Mouse (Mus musculus): ENCODE data around the gene Fbxo5. TPM values are rescaled to one million over a fixed set of nuclear protein-coding genes. Genes with fewer than 3 reads are reported as not detected.

Gene Fbxo5
- polyA plus RNA-seq (2012; rRNA removed; ENCODE audit: low replicate concordance): 1.1 and 1.5 TPM in 2 replicates

DNA sequence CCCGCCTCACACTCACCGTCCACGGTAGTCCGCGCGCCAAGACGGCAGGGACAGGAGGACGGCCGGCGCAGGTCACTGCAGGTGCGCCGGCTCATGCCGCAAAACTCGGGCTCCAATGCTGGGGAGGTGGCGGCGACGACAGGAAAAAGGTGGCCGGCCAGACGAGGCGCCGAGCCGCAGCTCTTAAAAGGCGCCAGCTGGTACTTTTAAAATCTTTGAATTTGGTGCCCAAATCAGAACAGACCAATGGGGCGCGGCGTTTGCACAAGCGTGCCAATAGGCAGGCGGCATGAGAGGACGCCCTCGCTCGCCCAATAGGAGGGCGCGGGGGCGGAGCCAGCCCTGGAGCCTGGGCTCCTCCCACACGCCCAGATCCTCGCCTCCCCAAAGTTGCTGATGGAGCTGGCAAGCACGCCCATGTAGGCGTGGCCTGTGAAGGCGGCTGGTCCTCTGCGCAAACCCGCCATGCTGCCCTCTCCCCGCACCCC lies at the start of gene Fbxo5:
Gene Fbxo5, minus strand, starts transcription at position 358 of the 488 bp plus-strand sequence.

DNA sequence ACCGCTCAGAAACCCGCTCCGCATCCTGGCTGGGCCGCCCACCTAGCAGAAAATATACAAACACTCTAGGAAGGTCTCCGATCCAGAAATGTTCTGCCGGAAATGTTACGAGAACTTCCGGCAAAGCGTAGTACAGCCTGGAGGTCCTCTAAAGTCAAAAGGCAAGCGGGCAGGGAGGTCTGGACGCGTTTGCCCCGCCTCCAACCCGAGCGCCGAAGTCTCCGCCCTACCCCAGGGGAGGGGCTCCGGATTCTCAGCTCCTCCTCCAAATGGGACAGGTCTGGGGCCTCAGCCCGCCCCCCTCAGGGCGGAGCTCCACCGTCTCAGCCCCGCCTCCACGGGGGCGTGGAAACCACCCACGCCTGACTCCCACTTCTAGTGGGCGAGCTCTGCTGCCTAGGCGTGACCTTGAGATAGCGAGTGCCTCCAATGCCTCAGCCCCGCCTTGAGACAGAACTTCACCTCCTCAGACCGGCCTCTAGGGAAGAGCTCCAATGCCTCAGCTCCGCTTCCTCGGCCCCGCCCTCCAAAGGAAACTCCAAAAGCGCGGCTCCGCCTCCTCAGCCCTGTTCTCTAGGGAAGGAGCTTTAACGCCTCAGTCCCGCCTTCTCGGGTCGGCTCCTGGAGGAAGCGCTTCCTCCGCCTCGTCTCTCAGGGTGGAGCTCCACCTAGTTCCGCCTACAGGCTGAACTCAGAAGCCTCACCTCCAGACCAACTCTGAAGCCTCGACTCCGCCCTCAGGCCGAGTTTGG lies 18.5 kb upstream of the Fbxo5 start, which contains the start of gene Mtrf1l:
Gene Mtrf1l, minus strand, starts transcription at position 171 of the 752 bp plus-strand sequence.

Other genes starting within 250 kb of the Fbxo5 start
- gene Myct1, start 211.8 kb downstream of the Fbxo5 start, polyA plus RNA-seq (2012; rRNA removed; ENCODE audit: low replicate concordance): 5.8 and 7.1 TPM in 2 replicates
- gene Vip, start 166.4 kb downstream of the Fbxo5 start, polyA plus RNA-seq (2012; rRNA removed; ENCODE audit: low replicate concordance): 0.07 TPM in 1 of 2 replicates, not detected in the other
- 2.3 and 3.0 TPM in 2 replicates for gene Mtrf1l, start 18.3 kb upstream of the Fbxo5 start, polyA plus RNA-seq (2012; rRNA removed; ENCODE audit: low replicate concordance)
- gene Rgs17, start 116.8 kb upstream of the Fbxo5 start, polyA plus RNA-seq (2012; rRNA removed; ENCODE audit: low replicate concordance): 0.04 and 0.09 TPM in 2 replicates